Mouse (Mus musculus) adrenal gland, postnatal 4 days (tissue): ENCODE measurements around the gene Ogdhl. TPM values are rescaled to one million over a fixed set of nuclear protein-coding genes. Genes with fewer than 3 reads are reported as not detected.

Experiments
- DNase-seq, 2 experiments: peaks; one replicate each; pipeline ENCODE4 v3.0.0; 2021 to 2022; ENCODE audit warnings: low spot score in 2 of 2, mixed read lengths in 2 of 2
- total RNA-seq, 2 experiments: library from RNA; stranded (reverse); gene quantifications; 2 replicates each; pipeline ENCODE4 v1.2.3; 2021

The Ogdhl gene
- total RNA-seq, 2 experiments from 2014 or later = 14.5 to 15.7 TPM

- no peak for DNase-seq
These were observed 57.7 kb downstream of the Ogdhl start for GRCm38 (mm10) chr14:32379395-32380098.

- DNase-seq = no peak
These were observed 58.3 kb downstream of the Ogdhl start for GRCm38 (mm10) chr14:32380099-32380480.

- DNase-seq = no peak
These were observed 59.2 kb downstream of the Ogdhl start for GRCm38 (mm10) chr14:32381066-32381465.

- no peak for DNase-seq
These were observed 59.8 kb downstream of the Ogdhl start for GRCm38 (mm10) chr14:32381619-32382018.

- DNase-seq = peak; percentile 26 to 49
These were observed 66.4 kb downstream of the Ogdhl start, which contains the start of gene 1700024G13Rik for GRCm38 (mm10) chr14:32388196-32388595. Gene 1700024G13Rik (minus strand): TSS chr14:32388391.

Other genes starting within 250 kb of the Ogdhl start
- gene Oxnad1, start 236.6 kb upstream of the Ogdhl start, total RNA-seq = 10 to 100 TPM; 30.2 to 32.9 TPM
- gene Dph3, start 236.3 kb upstream of the Ogdhl start, total RNA-seq = 10 to 100 TPM; 51.9 to 54.7 TPM
- gene Msmb, start 180.0 kb upstream of the Ogdhl start, total RNA-seq = not detected
- gene Ncoa4, start 162.2 kb upstream of the Ogdhl start, total RNA-seq = 100 to 1,000 TPM; 157 to 162 TPM
- gene Timm23, start 120.1 kb upstream of the Ogdhl start, total RNA-seq = 100 to 1,000 TPM; 108 to 118 TPM
- gene Parg, start 120.1 kb upstream of the Ogdhl start, total RNA-seq = 10 to 100 TPM; 70.2 to 80.9 TPM
- not detected for gene 1700024G13Rik, start 66.4 kb downstream of the Ogdhl start, total RNA-seq
- gene Slc18a3, start 142.8 kb downstream of the Ogdhl start, total RNA-seq = under 1 TPM; 0.34 to 0.36 TPM
- gene Chat, start 144.0 kb downstream of the Ogdhl start, total RNA-seq = under 1 TPM in 1 of 2 experiments, not detected in 1; 0.34 TPM
- 10 to 100 TPM; 12.1 to 13.0 TPM for gene Ercc6, start 191.5 kb downstream of the Ogdhl start, total RNA-seq